Mouse (Mus musculus): ENCODE measurements around the gene Actc1. TPM values are rescaled to one million over a fixed set of nuclear protein-coding genes. Genes with fewer than 3 reads are reported as not detected.

Gene Actc1
- polyA plus RNA-seq (2012; rRNA removed), result 1.6 and 32.2 TPM in 2 replicates

DNA sequence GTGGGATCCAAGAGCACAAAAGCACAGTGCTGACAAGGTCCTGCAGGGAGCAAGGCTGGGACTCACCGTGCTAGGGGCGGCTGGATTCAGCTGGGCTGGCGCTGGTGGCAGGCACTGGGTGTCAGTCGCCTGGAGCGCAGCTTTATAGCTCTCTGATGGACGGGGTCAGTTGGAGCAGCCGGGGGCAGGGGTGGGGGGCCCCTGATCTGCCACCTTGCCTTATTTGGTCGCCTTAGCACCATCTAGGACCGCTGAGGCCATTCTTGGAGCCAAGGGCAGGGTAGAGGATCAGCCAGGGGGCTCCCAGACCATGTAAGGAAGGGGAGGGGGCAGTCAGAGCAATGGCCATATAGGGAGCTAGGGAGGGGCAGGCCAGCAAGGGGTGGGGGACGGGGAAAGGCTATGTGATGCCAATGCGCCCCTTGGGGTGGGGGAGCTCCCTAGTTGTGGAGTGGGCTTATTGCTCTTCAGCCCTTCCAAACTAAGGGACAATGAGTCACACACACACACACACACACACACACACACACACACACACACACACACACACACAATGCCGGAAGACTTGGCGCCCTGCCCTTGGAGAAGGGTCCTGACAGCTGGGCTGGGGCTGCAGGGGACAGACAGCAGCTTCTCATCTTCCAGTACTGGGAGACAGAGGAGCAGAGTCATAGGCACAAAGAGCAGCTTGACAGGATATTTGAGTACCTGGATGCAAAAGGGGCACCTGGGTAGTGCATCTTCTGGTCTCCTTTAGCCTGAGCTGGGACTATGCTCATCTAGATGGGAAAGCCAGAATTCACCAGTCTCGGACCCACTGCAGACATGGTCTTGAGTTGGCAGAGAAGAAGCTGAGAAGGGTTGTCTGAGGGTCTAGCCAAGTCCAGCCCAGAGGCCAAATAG, at the start of gene Actc1:
Gene Actc1 (minus strand): TSS at position 853 of the 903 bp plus-strand sequence.

DNA sequence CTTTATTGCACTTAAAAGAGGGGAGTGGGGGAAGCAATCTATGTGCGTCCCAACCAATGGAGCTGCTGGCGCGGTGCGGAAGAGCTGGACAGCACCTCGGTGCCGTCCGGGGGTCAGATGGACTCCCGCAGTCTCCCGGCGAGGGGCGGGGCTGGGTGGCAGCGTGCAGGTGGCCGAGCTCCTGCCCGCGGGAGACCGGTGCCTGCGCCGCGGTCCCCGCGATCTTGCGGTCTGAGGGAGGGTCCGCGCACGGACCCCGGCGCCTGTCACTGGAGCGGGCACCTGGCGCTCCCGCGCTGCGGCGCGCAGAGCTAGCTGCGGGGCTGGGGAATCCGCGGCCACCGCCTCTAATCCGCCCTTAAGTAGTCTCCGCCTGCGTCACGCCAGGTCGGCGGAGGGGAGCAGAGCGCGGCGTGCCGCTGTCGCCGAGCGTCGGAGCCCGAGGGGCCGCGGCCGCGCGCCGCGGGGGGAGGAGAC, 40.0 kb downstream of the Actc1 start, which contains the start of gene Gjd2:
Gene Gjd2 (minus strand): TSS at position 325 of the 477 bp plus-strand sequence.

Other genes with a start within 250 kb of the Actc1 start
- 0.02 and 0.06 TPM in 2 replicates for gene Scg5, start 224.4 kb downstream of the Actc1 start, polyA plus RNA-seq (2012; rRNA removed)
- 16.6 and 16.7 TPM in 2 replicates for gene Arhgap11a, start 204.9 kb downstream of the Actc1 start, polyA plus RNA-seq (2012; rRNA removed)
- gene Gjd2, start 39.9 kb downstream of the Actc1 start, polyA plus RNA-seq (2012; rRNA removed), result 0.01 TPM in 1 of 2 replicates, not detected in the other
- 15.8 and 17.8 TPM in 2 replicates for gene Aqr, start 133.5 kb upstream of the Actc1 start, polyA plus RNA-seq (2012; rRNA removed)
- 2.7 and 3.2 TPM in 2 replicates for gene Zfp770, start 147.9 kb upstream of the Actc1 start, polyA plus RNA-seq (2012; rRNA removed)

Data from liver, embryonic 14 days (tissue).